10 mouse cellular contexts compared by ENCODE assay signal in genomic region chr4:115936646-115937045, GRCm38 (mm10). TPM values are rescaled to one million over a fixed set of nuclear protein-coding genes. Genes with fewer than 3 reads are reported as not detected.
DNase-seq lines count a peak whose midpoint lies in the region; ATAC-seq and TF ChIP-seq lines count a peak whose summit lies in the region.
"Had no signal": no experiment of that assay in that cellular context is flagged by ENCODE, and none has a peak within 500 bp of the region (broad histone marks: within the 10 kb centered on the region; RNA-seq: fewer than 3 reads in every experiment).

No protein-coding gene starts in this region.

- no peak for TF ChIP-seq CTCF in testis, adult 2 months (IDR thresholded peaks at IDR 0.05; ENCODE audit: control insufficient read depth, insufficient read depth, insufficient replicate concordance, low read depth, low read length)
- no peak for TF ChIP-seq CTCF in stomach, postnatal 0 days (IDR thresholded peaks at IDR 0.05; ENCODE audit: low read depth)

- H3K27ac ChIP-seq in heart, embryonic 12.5 days (ENCODE audit: poor library complexity, severe bottlenecking): no peak overlapping the region
- no peak overlapping the region for H3K27ac ChIP-seq in testis, adult 2 months (ENCODE audit: control insufficient read depth, insufficient read depth, low read depth, low read length)
- H3K27ac ChIP-seq in limb, embryonic 12.5 days: no peak overlapping the region
- H3K27ac ChIP-seq in stomach, postnatal 0 days (replicated peaks): no peak overlapping the region

- intact Hi-C loops in heart, postnatal 25 days (cut with DNase I): no loop called here

- peaks cover 98% of the 10 kb centered on the region for H3K27me3 ChIP-seq in heart, embryonic 12.5 days (replicated peaks)
- peaks cover 18% of the 10 kb centered on the region for H3K27me3 ChIP-seq in testis, adult 2 months (ENCODE audit: control insufficient read depth, insufficient read depth, low read length)
- H3K27me3 ChIP-seq in limb, embryonic 12.5 days: peaks cover 100% of the 10 kb centered on the region
- peaks cover 50% of the 10 kb centered on the region for H3K27me3 ChIP-seq in stomach, postnatal 0 days (ENCODE audit: control insufficient read depth, insufficient read depth, low read length)

- no peak for ATAC-seq in heart, embryonic 12.5 days (ENCODE audit: insufficient number of reproducible peaks, low FRiP score)
- ATAC-seq in limb, embryonic 12.5 days (ENCODE audit: insufficient number of reproducible peaks, insufficient read depth, low FRiP score, low TSS enrichment, low read depth): no peak
- ATAC-seq in stomach, postnatal 0 days (ENCODE audit: low FRiP score, low TSS enrichment): no peak
- ATAC-seq in inflammation-experienced regulatory T-cells, adult 6 months: no peak

- no peak for DNase-seq in heart, postnatal 25 days (ENCODE audit: low spot score)
- no peak for DNase-seq in testis, postnatal 14 days (ENCODE audit: low spot score)
- DNase-seq in stomach, postnatal 0 days (ENCODE audit: low spot score): no peak
- no peak for DNase-seq in layer of hippocampus, postnatal 36 days
- DNase-seq: heart, postnatal 4 days had no signal

- no peak overlapping the region for H3K9ac ChIP-seq in heart, embryonic 12.5 days
- H3K9ac ChIP-seq in limb, embryonic 12.5 days (replicated peaks): no peak overlapping the region
- no peak overlapping the region for H3K9ac ChIP-seq in stomach, postnatal 0 days (ENCODE audit: low read length)

- peak overlapping the region; percentile 14 for H3K4me3 ChIP-seq in heart, embryonic 12.5 days
- H3K4me3 ChIP-seq in testis, adult 2 months (ENCODE audit: control insufficient read depth, low read depth, low read length): peak overlapping the region; percentile 47
- peak overlapping the region; percentile 7; the same call in 1 of the 2 replicates for H3K4me3 ChIP-seq in limb, embryonic 12.5 days (replicated peaks)
- peak overlapping the region; percentile 10; the same call in 1 of the 2 replicates for H3K4me3 ChIP-seq in stomach, postnatal 0 days (ENCODE audit: low read depth, low read length)

- H3K9me3 ChIP-seq in heart, embryonic 12.5 days (replicated peaks): no peaks in the 10 kb centered on the region
- H3K9me3 ChIP-seq in limb, embryonic 12.5 days: no peaks in the 10 kb centered on the region
- no peaks in the 10 kb centered on the region for H3K9me3 ChIP-seq in stomach, postnatal 0 days (ENCODE audit: control insufficient read depth, low read length)

- TF ChIP-seq EP300 in stomach, postnatal 0 days (optimal IDR thresholded peaks at IDR 0.05): no peak

- TF ChIP-seq POLR2A in testis, adult 2 months (IDR thresholded peaks at IDR 0.05; ENCODE audit: control insufficient read depth, low read depth, low read length): no peak

- peaks cover 24% of the 10 kb centered on the region; the same call in 1 of the 2 replicates for H3K4me1 ChIP-seq in heart, embryonic 12.5 days (replicated peaks)
- peaks cover 27% of the 10 kb centered on the region for H3K4me1 ChIP-seq in testis, adult 2 months (ENCODE audit: control insufficient read depth, insufficient read depth, low read length)
- peaks cover 27% of the 10 kb centered on the region for H3K4me1 ChIP-seq in limb, embryonic 12.5 days (replicated peaks)
- no peaks in the 10 kb centered on the region for H3K4me1 ChIP-seq in stomach, postnatal 0 days (replicated peaks; ENCODE audit: control insufficient read depth, insufficient read depth)

- H3K4me2 ChIP-seq in heart, embryonic 12.5 days: peak overlapping the region; percentile 44
- H3K4me2 ChIP-seq in limb, embryonic 12.5 days: peak overlapping the region; percentile 33
- no peak overlapping the region for H3K4me2 ChIP-seq in stomach, postnatal 0 days (replicated peaks; ENCODE audit: low read depth)

- 1% methylated on average over 20 of the region's 20 CpGs for whole genome bisulfite sequencing in heart, embryonic 12.5 days
- under 1% methylated on average over 20 of the region's 20 CpGs for WGBS in limb, embryonic 12.5 days
- WGBS in stomach, postnatal 0 days: 3% methylated on average over 20 of the region's 20 CpGs

- no peaks in the 10 kb centered on the region for H3K36me3 ChIP-seq in heart, embryonic 12.5 days
- H3K36me3 ChIP-seq in testis, adult 2 months (ENCODE audit: control insufficient read depth, insufficient read depth, low read length): no peaks in the 10 kb centered on the region
- H3K36me3 ChIP-seq in limb, embryonic 12.5 days: no peaks in the 10 kb centered on the region
- no peaks in the 10 kb centered on the region for H3K36me3 ChIP-seq in stomach, postnatal 0 days (ENCODE audit: control insufficient read depth, insufficient read depth, low read length)

RNA-seq across cellular contexts. Expression of gene Dmbx1, which starts 3.1 kb away (rescaled TPM):
- 0.04 TPM in 1 of 2 replicates, not detected in the other for polyA plus RNA-seq in heart, embryonic 12.5 days (2016; fragmentation: Nextera tagmentation; extraction: Ambion mirVana)
- total RNA-seq in heart, postnatal 25 days (2021): not detected
- polyA plus RNA-seq in testis, adult 2 months (2012; rRNA removed): 0.08 and 0.25 TPM in 2 replicates
- 0.08 and 0.13 TPM in 2 replicates for polyA plus RNA-seq in limb, embryonic 12.5 days (2016; fragmentation: Nextera tagmentation; extraction: Ambion mirVana)
- polyA plus RNA-seq in stomach, postnatal 0 days (2015; fragmentation: Nextera tagmentation; extraction: Ambion mirVana): 0.02 TPM in 1 of 2 replicates, not detected in the other
- polyA plus RNA-seq in inflammation-experienced regulatory T-cells, adult 6 months (2017; shearing (Covaris generic)): not detected
- total RNA-seq in layer of hippocampus, postnatal 36 days (2021): not detected
- total RNA-seq: heart, postnatal 4 days had no signal

RNA-seq across cellular contexts. Expression of gene 6430628N08Rik, which starts 46.2 kb away (rescaled TPM):
- polyA plus RNA-seq in heart, embryonic 12.5 days (2016; fragmentation: Nextera tagmentation; extraction: Ambion mirVana): not detected in 2 replicates
- total RNA-seq in heart, postnatal 25 days (2021): not detected
- not detected in 2 replicates for polyA plus RNA-seq in testis, adult 2 months (2012; rRNA removed)
- 0.13 and 0.38 TPM in 2 replicates for polyA plus RNA-seq in limb, embryonic 12.5 days (2016; fragmentation: Nextera tagmentation; extraction: Ambion mirVana)
- polyA plus RNA-seq in stomach, postnatal 0 days (2015; fragmentation: Nextera tagmentation; extraction: Ambion mirVana): not detected in 2 replicates
- not detected for polyA plus RNA-seq in inflammation-experienced regulatory T-cells, adult 6 months (2017; shearing (Covaris generic))
- total RNA-seq in layer of hippocampus, postnatal 36 days (2021): not detected
- total RNA-seq: ES-E14; heart, postnatal 4 days had no signal

RNA-seq across cellular contexts. Expression of gene Kncn, which starts 52.4 kb away (rescaled TPM):
- polyA plus RNA-seq in heart, embryonic 12.5 days (2016; fragmentation: Nextera tagmentation; extraction: Ambion mirVana): not detected in 2 replicates
- total RNA-seq in heart, postnatal 25 days (2021): not detected
- polyA plus RNA-seq in testis, adult 2 months (2012; rRNA removed): 0.96 and 1.0 TPM in 2 replicates
- polyA plus RNA-seq in limb, embryonic 12.5 days (2016; fragmentation: Nextera tagmentation; extraction: Ambion mirVana): not detected in 2 replicates
- not detected in 2 replicates for polyA plus RNA-seq in stomach, postnatal 0 days (2015; fragmentation: Nextera tagmentation; extraction: Ambion mirVana)
- not detected for polyA plus RNA-seq in inflammation-experienced regulatory T-cells, adult 6 months (2017; shearing (Covaris generic))
- total RNA-seq in layer of hippocampus, postnatal 36 days (2021): under 1 TPM in 1 of 2 experiments, not detected in 1; 0.35 TPM
- total RNA-seq: ES-E14; heart, postnatal 4 days had no signal
